Comparison of ENCODE assay signal across 10 mouse cellular contexts in the genomic region with DNA sequence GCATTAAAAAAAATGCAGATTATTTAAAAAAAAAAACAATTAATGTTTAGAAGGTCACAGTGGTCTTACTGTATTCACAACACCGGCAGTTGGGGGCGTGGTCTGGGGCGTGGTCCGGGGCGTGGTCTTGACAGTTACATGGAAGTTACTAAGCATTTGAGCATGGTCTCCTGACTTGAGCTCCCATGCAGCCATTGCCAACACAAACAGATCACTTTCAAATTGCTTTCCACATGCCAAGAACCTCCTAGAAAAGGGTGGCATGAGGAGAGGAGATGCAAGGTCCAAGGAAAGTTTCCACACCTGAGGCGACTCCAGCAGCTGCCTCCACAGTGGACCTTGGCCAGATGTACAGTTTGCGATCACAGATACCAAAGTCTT. TPM values are rescaled to one million over a fixed set of nuclear protein-coding genes. Genes with fewer than 3 reads are reported as not detected.
DNase-seq lines count a peak whose midpoint lies in the region; ATAC-seq lines count a peak whose summit lies in the region.
"Had no signal": no experiment of that assay in that cellular context is flagged by ENCODE, and none has a peak within 500 bp of the region (broad histone marks: within the 10 kb centered on the region; RNA-seq: fewer than 3 reads in every experiment).

No protein-coding gene starts in this region.

- intact Hi-C loops in left cerebral cortex, postnatal 4 days (cut with DNase I) = no loop called here
- intact Hi-C loops in left cerebral cortex, postnatal 25 days (cut with DNase I) = no loop called here

- peak; percentile 42 for DNase-seq in left cerebral cortex, postnatal 4 days
- DNase-seq in left cerebral cortex, postnatal 25 days (ENCODE audit: low spot score in 2 of 2) = no peak
- DNase-seq in ZHBTc4 (ENCODE audit: low read depth, low spot score) = peak; percentile 65
- DNase-seq in gonadal fat pad, adult 2 months (ENCODE audit: low read depth) = peak; percentile 89
- DNase-seq in layer of hippocampus, postnatal 25 days (ENCODE audit: extremely low spot score in 1 of 2, low spot score in 1 of 2) = no peak
- DNase-seq in urinary bladder, adult 2 months (ENCODE audit: low spot score) = no peak
- DNase-seq in urinary bladder, postnatal 25 days (ENCODE audit: low spot score) = no peak

- peak; percentile 88 for ATAC-seq in megakaryocyte-erythroid progenitor cell, adult 5-6 weeks (replicated peaks; ENCODE audit: low FRiP score, low TSS enrichment, poor library complexity, severe bottlenecking)

RNA-seq across cellular contexts. Expression of a gene that starts 40.6 kb away (rescaled TPM):
- 1 to 10 TPM; 1.9 to 2.0 TPM for total RNA-seq in left cerebral cortex, postnatal 4 days (2021)
- 1 to 10 TPM; 1.1 to 1.2 TPM for total RNA-seq in left cerebral cortex, postnatal 25 days (2021)
- 0.89 and 2.2 TPM in 2 replicates for polyA plus RNA-seq in gonadal fat pad, adult 2 months (2012; rRNA removed)
- total RNA-seq in megakaryocyte-erythroid progenitor cell, adult 5-6 weeks (2014; fragmentation: Nextera tagmentation) = 3.8 TPM in 1 of 2 replicates, not detected in the other
- total RNA-seq in megakaryocyte-erythroid progenitor cell, adult 5-6 weeks (2017) = 1.0 and 1.4 TPM in 2 replicates
- total RNA-seq in layer of hippocampus, postnatal 25 days (2021) = 1 to 10 TPM in 1 of 2 experiments, under 1 TPM in 1; 0.98 to 2.3 TPM
- 0.36 and 0.49 TPM in 2 replicates for polyA plus RNA-seq in urinary bladder, adult 2 months (2012; rRNA removed)
- polyA plus RNA-seq: liver, embryonic 15.5 days; stomach, embryonic 16.5 days had no signal

Comparison
In these comparisons a context has a peak if more than half of its experiments do, and no peak if none do; other contexts are left out.
1. DNase-seq: peak in left cerebral cortex, postnatal 4 days (single experiment), ZHBTc4 (single experiment) and gonadal fat pad, adult 2 months (single experiment); none in left cerebral cortex, postnatal 25 days (0 of 2), layer of hippocampus, postnatal 25 days (0 of 2), urinary bladder, adult 2 months (single experiment) and urinary bladder, postnatal 25 days (single experiment).